In the genomic region with DNA sequence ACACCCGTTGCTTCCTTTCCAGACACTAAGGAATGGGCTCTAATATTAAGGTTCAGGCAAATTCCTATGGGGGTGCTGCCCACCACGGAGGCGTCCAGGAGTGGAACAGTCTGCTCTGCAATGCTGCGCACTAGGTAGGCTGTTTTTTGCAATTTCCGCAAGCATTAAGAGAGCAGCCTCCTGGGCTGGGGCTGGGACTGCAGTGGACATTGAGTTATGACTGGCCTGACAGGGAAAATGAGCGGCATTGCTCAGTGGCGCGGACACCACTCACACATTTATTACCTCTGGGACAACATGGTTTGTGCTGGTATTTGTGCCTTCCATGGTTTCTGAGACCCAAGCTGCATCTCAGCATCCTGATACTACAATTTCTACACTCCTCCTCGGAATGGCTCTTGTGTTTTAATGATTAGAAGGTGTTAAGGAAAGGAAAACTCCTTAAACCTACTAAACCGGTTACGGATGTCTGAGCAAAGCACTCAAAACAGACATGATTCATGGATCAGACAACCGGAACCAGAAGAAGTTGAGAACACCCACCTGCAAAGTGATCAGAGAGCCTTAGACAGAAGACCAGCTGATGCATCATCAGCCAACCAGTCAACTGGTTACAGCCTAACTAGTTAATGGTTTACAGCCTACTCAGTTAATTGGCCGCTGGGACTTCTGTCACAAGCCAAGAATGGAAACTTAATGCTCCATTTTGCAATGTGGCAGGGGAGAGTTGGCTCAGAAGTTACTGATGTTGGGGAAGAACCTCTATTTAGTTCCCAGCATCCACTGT, we compare ENCODE assay signal across 22 mouse cellular contexts.
"Had no signal": no experiment of that assay in that cellular context is flagged by ENCODE, and none has a peak within 500 bp of the region (broad histone marks: within the 10 kb centered on the region; RNA-seq: fewer than 3 reads in every experiment).

No protein-coding gene starts in this region.

- H3K27ac ChIP-seq: layer of hippocampus, adult 2 months; liver, embryonic 14.5 days; macrophage; midbrain, embryonic 12.5 days; midbrain, embryonic 15.5 days; neural tube, embryonic 15.5 days; stomach, postnatal 0 days had no signal

- H3K4me3 ChIP-seq: layer of hippocampus, adult 2 months; midbrain, embryonic 12.5 days; midbrain, embryonic 15.5 days; myocyte; neural tube, embryonic 15.5 days had no signal

- ATAC-seq: inflammation-experienced regulatory T-cells, adult 6 months; intestine, embryonic 16.5 days; liver, postnatal 0 days; lung, postnatal 0 days; midbrain, embryonic 15.5 days had no signal

- DNase-seq: kidney, postnatal 25 days; layer of hippocampus, adult 9-11 months; liver, postnatal 0 days; lung, embryonic 14.5 days; right cerebral cortex, adult 18-20 months; right cerebral cortex, postnatal 14 days; right cerebral cortex, postnatal 4 days; thymus, adult 2 months; thymus, postnatal 14 days; thymus, postnatal 4 days had no signal

- H3K36me3 ChIP-seq: midbrain, embryonic 12.5 days; midbrain, embryonic 15.5 days; neural tube, embryonic 15.5 days had no signal

- H3K9ac ChIP-seq: liver, embryonic 14.5 days; liver, postnatal 0 days; lung, embryonic 14.5 days; midbrain, embryonic 12.5 days; midbrain, embryonic 15.5 days; neural tube, embryonic 15.5 days had no signal

- H3K27me3 ChIP-seq: midbrain, embryonic 12.5 days; midbrain, embryonic 15.5 days; neural tube, embryonic 15.5 days had no signal

- H3K4me2 ChIP-seq: liver, embryonic 11.5 days; lung, embryonic 14.5 days; midbrain, embryonic 12.5 days; midbrain, embryonic 15.5 days; neural tube, embryonic 15.5 days had no signal

- H3K4me1 ChIP-seq: midbrain, embryonic 12.5 days had no signal

- H3K9me3 ChIP-seq: midbrain, embryonic 12.5 days; midbrain, embryonic 15.5 days; neural tube, embryonic 15.5 days had no signal
